Mouse (Mus musculus) MEL (cell line): ENCODE results near the gene Gm6169. TPM values are rescaled to one million over a fixed set of nuclear protein-coding genes. Genes with fewer than 3 reads are reported as not detected.

Source experiments
- DNase-seq: peaks from one replicate; pipeline ENCODE4 v3.0.0; 2011; ENCODE audit warnings: low read depth, low spot score
- H3K27ac ChIP-seq: 2 replicates; pipeline ENCODE4 v1.5.1; 2012; ENCODE audit warnings: low read depth, mild to moderate bottlenecking, control low read depth, low read length, moderate library complexity; ENCODE audit not compliant: control insufficient read depth
- H3K27me3 ChIP-seq, 2 experiments: fragments of 150-350 bp in 1 of 2; sonication (generic) in 1 of 2; 2 replicates each; pipeline ENCODE4 v1.6.1; 2012; ENCODE audit warnings: low read length in 2 of 2, mild to moderate bottlenecking in 2 of 2, improper control_type of control experiment in 1 of 2, moderate library complexity in 1 of 2; ENCODE audit not compliant: insufficient read depth in 2 of 2, control insufficient read depth in 1 of 2
- H3K36me3 ChIP-seq, 2 experiments: 2 replicates each; pipeline ENCODE4 v1.6.1; 2012 to 2014; ENCODE audit warnings: low read length in 2 of 2, improper control_type of control experiment in 1 of 2, inconsistent platforms in 1 of 2, mild to moderate bottlenecking in 1 of 2; ENCODE audit not compliant: insufficient read depth in 2 of 2, control insufficient read depth in 1 of 2
- H3K4me1 ChIP-seq, 2 experiments: fragments of 150-350 bp in 1 of 2; sonication (generic) in 1 of 2; 2 replicates each; pipeline ENCODE4 v1.6.1; 2012; ENCODE audit warnings: low read length in 2 of 2, improper control_type of control experiment in 1 of 2, mild to moderate bottlenecking in 1 of 2; ENCODE audit not compliant: insufficient read depth in 2 of 2, control insufficient read depth in 1 of 2
- H3K4me3 ChIP-seq, 2 experiments: fragments of 150-350 bp in 1 of 2; sonication (generic) in 1 of 2; 2 replicates each; pipeline ENCODE4 v1.5.1; 2012; ENCODE audit warnings: low read depth in 2 of 2, low read length in 2 of 2, mild to moderate bottlenecking in 2 of 2, moderate library complexity in 2 of 2, control low read depth in 1 of 2, improper control_type of control experiment in 1 of 2; ENCODE audit not compliant: control insufficient read depth in 1 of 2, insufficient read depth in 1 of 2
- H3K79me2 ChIP-seq: 2 replicates; pipeline ENCODE4 v1.6.1; 2012; ENCODE audit warnings: mild to moderate bottlenecking, low read length, moderate library complexity; ENCODE audit not compliant: control insufficient read depth, poor library complexity, insufficient read depth
- H3K9ac ChIP-seq: 2 replicates; pipeline ENCODE4 v1.6.1; 2012; ENCODE audit warnings: low read depth, mild to moderate bottlenecking, control low read depth, low read length, moderate library complexity; ENCODE audit not compliant: control insufficient read depth, poor library complexity, severe bottlenecking
- H3K9me3 ChIP-seq: fragments of 150-350 bp; sonication (generic); replicated peaks from 2 replicates; pipeline ENCODE4 v1.6.1; 2012; ENCODE audit warnings: mild to moderate bottlenecking, low read length, improper control_type of control experiment, moderate library complexity; ENCODE audit not compliant: insufficient read depth
- BHLHE40 ChIP-seq: IDR thresholded peaks from 2 replicates; pipeline ENCODE4 v1.6.1; 2012; ENCODE audit warnings: low read depth, mild to moderate bottlenecking, inconsistent platforms, low read length, improper control_type of control experiment, borderline replicate concordance
- CHD1 ChIP-seq: IDR thresholded peaks from 2 replicates; pipeline ENCODE4 v1.6.1; 2012; ENCODE audit warnings: low read depth, mild to moderate bottlenecking, inconsistent platforms, low read length, improper control_type of control experiment
- CHD2 ChIP-seq: IDR thresholded peaks from 2 replicates; pipeline ENCODE4 v1.6.1; 2011; ENCODE audit warnings: low read length, improper control_type of control experiment
- CTCF ChIP-seq, 3 experiments: IDR thresholded peaks in 2 of 3; conservative IDR thresholded peaks in 1 of 3; 2 replicates each; pipeline ENCODE4 v1.5.1; 2011 to 2012; ENCODE audit warnings: low read length in 3 of 3, low read depth in 2 of 3, mild to moderate bottlenecking in 2 of 3, improper control_type of control experiment in 1 of 3, inconsistent platforms in 1 of 3, mixed read lengths in 1 of 3, moderate library complexity in 1 of 3; ENCODE audit not compliant: control insufficient read depth in 1 of 3, insufficient read depth in 1 of 3, poor library complexity in 1 of 3, severe bottlenecking in 1 of 3
- E2F4 ChIP-seq: IDR thresholded peaks from 2 replicates; pipeline ENCODE4 v1.6.1; 2011; ENCODE audit warnings: low read depth, low read length, improper control_type of control experiment, borderline replicate concordance
- ELF1 ChIP-seq: IDR thresholded peaks from 2 replicates; pipeline ENCODE4 v1.6.1; 2014; ENCODE audit warnings: low read depth, mild to moderate bottlenecking, inconsistent platforms, low read length, improper control_type of control experiment, moderate library complexity
- EP300 ChIP-seq, 2 experiments: IDR thresholded peaks; 2 replicates each; pipeline ENCODE4 v1.6.1; 2011; ENCODE audit warnings: improper control_type of control experiment in 2 of 2, low read length in 2 of 2, low read depth in 1 of 2, mild to moderate bottlenecking in 1 of 2
- ETS1 ChIP-seq: IDR thresholded peaks from 2 replicates; pipeline ENCODE4 v1.6.1; 2012; ENCODE audit warnings: low read depth, mild to moderate bottlenecking, inconsistent platforms, low read length, improper control_type of control experiment, moderate library complexity
- GABPA ChIP-seq: IDR thresholded peaks from 2 replicates; pipeline ENCODE4 v1.6.1; 2012; ENCODE audit warnings: low read depth, mild to moderate bottlenecking, inconsistent platforms, low read length, improper control_type of control experiment, moderate library complexity
- GATA1 ChIP-seq: IDR thresholded peaks from 2 replicates; pipeline ENCODE4 v1.6.1; 2011; ENCODE audit warnings: low read depth, low read length, improper control_type of control experiment
- JUND ChIP-seq: IDR thresholded peaks from 2 replicates; pipeline ENCODE4 v1.6.1; 2011; ENCODE audit warnings: low read depth, mild to moderate bottlenecking, improper control_type of control experiment, low read length
- KAT2A ChIP-seq: conservative IDR thresholded peaks from 2 replicates; pipeline ENCODE4 v1.6.1; 2012; ENCODE audit warnings: low read depth, low read length, improper control_type of control experiment, inconsistent platforms
- MAZ ChIP-seq: IDR thresholded peaks from 2 replicates; pipeline ENCODE4 v1.6.1; 2012; ENCODE audit warnings: low read depth, mild to moderate bottlenecking, inconsistent platforms, low read length, improper control_type of control experiment
- MEF2A ChIP-seq: IDR thresholded peaks from 2 replicates; pipeline ENCODE4 v1.6.1; 2014; ENCODE audit warnings: low read depth, mild to moderate bottlenecking, inconsistent platforms, low read length, improper control_type of control experiment; ENCODE audit not compliant: poor library complexity, insufficient replicate concordance, severe bottlenecking; ENCODE audit errors: extremely low read depth
- MXI1 ChIP-seq: IDR thresholded peaks from 2 replicates; pipeline ENCODE4 v1.6.1; 2011; ENCODE audit warnings: mild to moderate bottlenecking, low read depth, low read length, improper control_type of control experiment
- MYB ChIP-seq: IDR thresholded peaks from 2 replicates; pipeline ENCODE4 v1.6.1; 2011; ENCODE audit warnings: mild to moderate bottlenecking, low read depth, low read length, improper control_type of control experiment
- NELFE ChIP-seq: IDR thresholded peaks from 2 replicates; pipeline ENCODE4 v1.6.1; 2011; ENCODE audit warnings: low read depth, low read length, improper control_type of control experiment
- NRF1 ChIP-seq: IDR thresholded peaks from 2 replicates; pipeline ENCODE4 v1.6.1; 2014; ENCODE audit warnings: low read depth, mild to moderate bottlenecking, inconsistent platforms, low read length, improper control_type of control experiment, moderate library complexity; ENCODE audit not compliant: poor library complexity, insufficient read depth, severe bottlenecking
- POLR2A ChIP-seq, 2 experiments: IDR thresholded peaks; 2 replicates each; pipeline ENCODE4 v1.6.1; 2011 to 2012; ENCODE audit warnings: low read length in 2 of 2, mild to moderate bottlenecking in 2 of 2, control low read depth in 1 of 2, improper control_type of control experiment in 1 of 2, low read depth in 1 of 2, moderate library complexity in 1 of 2; ENCODE audit not compliant: control insufficient read depth in 1 of 2, insufficient read depth in 1 of 2, poor library complexity in 1 of 2
- POLR2AphosphoS2 ChIP-seq: IDR thresholded peaks from 2 replicates; pipeline ENCODE4 v1.6.1; 2011; ENCODE audit warnings: low read length, improper control_type of control experiment
- POLR2AphosphoS5 ChIP-seq: IDR thresholded peaks from 2 replicates; pipeline ENCODE4 v1.6.1; 2012; ENCODE audit warnings: low read depth, borderline replicate concordance, mild to moderate bottlenecking, inconsistent platforms, low read length, moderate library complexity, mixed read lengths
- RAD21 ChIP-seq: IDR thresholded peaks from 2 replicates; pipeline ENCODE4 v1.6.1; 2011; ENCODE audit warnings: mild to moderate bottlenecking, low read depth, low read length, improper control_type of control experiment
- RCOR1 ChIP-seq: IDR thresholded peaks from 2 replicates; pipeline ENCODE4 v1.6.1; 2012; ENCODE audit warnings: low read depth, mild to moderate bottlenecking, inconsistent platforms, low read length, improper control_type of control experiment
- SIN3A ChIP-seq: IDR thresholded peaks from 2 replicates; pipeline ENCODE4 v1.6.1; 2012; ENCODE audit warnings: low read length, improper control_type of control experiment, inconsistent platforms
- SMC3 ChIP-seq: IDR thresholded peaks from 2 replicates; pipeline ENCODE4 v1.6.1; 2011; ENCODE audit warnings: low read depth, low read length, improper control_type of control experiment
- TAL1 ChIP-seq: IDR thresholded peaks from 2 replicates; pipeline ENCODE4 v1.6.1; 2012; ENCODE audit warnings: mild to moderate bottlenecking, inconsistent platforms, low read length, moderate library complexity, mixed read lengths
- TBP ChIP-seq: IDR thresholded peaks from 2 replicates; pipeline ENCODE4 v1.8.0; 2011; ENCODE audit warnings: low read depth, low read length, improper control_type of control experiment
- TCF12 ChIP-seq: IDR thresholded peaks from 2 replicates; pipeline ENCODE4 v1.6.1; 2014; ENCODE audit warnings: low read depth, mild to moderate bottlenecking, inconsistent platforms, low read length, improper control_type of control experiment, moderate library complexity
- UBTF ChIP-seq: IDR thresholded peaks from 2 replicates; pipeline ENCODE4 v1.6.1; 2012; ENCODE audit warnings: low read depth, mild to moderate bottlenecking, inconsistent platforms, low read length, improper control_type of control experiment, moderate library complexity, borderline replicate concordance; ENCODE audit not compliant: insufficient read depth
- USF1 ChIP-seq: IDR thresholded peaks from 2 replicates; pipeline ENCODE4 v1.6.1; 2014; ENCODE audit warnings: low read depth, mild to moderate bottlenecking, inconsistent platforms, low read length, improper control_type of control experiment, moderate library complexity
- USF2 ChIP-seq, 2 experiments: IDR thresholded peaks; 2 replicates each; pipeline ENCODE4 v1.6.1; 2011 to 2012; ENCODE audit warnings: improper control_type of control experiment in 2 of 2, low read length in 2 of 2, borderline replicate concordance in 1 of 2, inconsistent platforms in 1 of 2, low read depth in 1 of 2, mild to moderate bottlenecking in 1 of 2; ENCODE audit not compliant: insufficient read depth in 1 of 2
- ZKSCAN1 ChIP-seq: IDR thresholded peaks from 2 replicates; pipeline ENCODE4 v1.6.1; 2012; ENCODE audit warnings: low read depth, mild to moderate bottlenecking, inconsistent platforms, low read length, improper control_type of control experiment, moderate library complexity
- ZMIZ1 ChIP-seq: IDR thresholded peaks from 2 replicates; pipeline ENCODE4 v1.6.1; 2012; ENCODE audit warnings: low read depth, mild to moderate bottlenecking, inconsistent platforms, low read length, improper control_type of control experiment, moderate library complexity
- ZNF384 ChIP-seq: IDR thresholded peaks from 2 replicates; pipeline ENCODE4 v1.6.1; 2012; ENCODE audit warnings: low read depth, mild to moderate bottlenecking, inconsistent platforms, low read length, improper control_type of control experiment
- polyA plus RNA-seq, 2 experiments: library from polyadenylated mRNA; stranded (reverse) in 1 of 2; unstranded in 1 of 2; fragments of >175 nt in 1 of 2; fragments of >200 nt in 1 of 2; gene quantifications; 2 replicates each; pipeline versions ENCODE4 v1.2.1 to v1.2.4; 2012; ENCODE audit warnings: low replicate concordance in 2 of 2, low read depth in 1 of 2; ENCODE audit not compliant: insufficient read length in 2 of 2, insufficient read depth in 1 of 2, missing spikeins in 1 of 2
- total RNA-seq: library from RNA; depleted of rRNA; stranded (reverse); fragments of 300-350 nt; gene quantifications from 2 replicates; pipeline ENCODE4 v1.2.3, GENCODE M21; 2012

Gene Gm6169
- total and polyA plus RNA-seq, 3 experiments = 1.9 to 3.6 TPM; not detected in 1

DNA sequence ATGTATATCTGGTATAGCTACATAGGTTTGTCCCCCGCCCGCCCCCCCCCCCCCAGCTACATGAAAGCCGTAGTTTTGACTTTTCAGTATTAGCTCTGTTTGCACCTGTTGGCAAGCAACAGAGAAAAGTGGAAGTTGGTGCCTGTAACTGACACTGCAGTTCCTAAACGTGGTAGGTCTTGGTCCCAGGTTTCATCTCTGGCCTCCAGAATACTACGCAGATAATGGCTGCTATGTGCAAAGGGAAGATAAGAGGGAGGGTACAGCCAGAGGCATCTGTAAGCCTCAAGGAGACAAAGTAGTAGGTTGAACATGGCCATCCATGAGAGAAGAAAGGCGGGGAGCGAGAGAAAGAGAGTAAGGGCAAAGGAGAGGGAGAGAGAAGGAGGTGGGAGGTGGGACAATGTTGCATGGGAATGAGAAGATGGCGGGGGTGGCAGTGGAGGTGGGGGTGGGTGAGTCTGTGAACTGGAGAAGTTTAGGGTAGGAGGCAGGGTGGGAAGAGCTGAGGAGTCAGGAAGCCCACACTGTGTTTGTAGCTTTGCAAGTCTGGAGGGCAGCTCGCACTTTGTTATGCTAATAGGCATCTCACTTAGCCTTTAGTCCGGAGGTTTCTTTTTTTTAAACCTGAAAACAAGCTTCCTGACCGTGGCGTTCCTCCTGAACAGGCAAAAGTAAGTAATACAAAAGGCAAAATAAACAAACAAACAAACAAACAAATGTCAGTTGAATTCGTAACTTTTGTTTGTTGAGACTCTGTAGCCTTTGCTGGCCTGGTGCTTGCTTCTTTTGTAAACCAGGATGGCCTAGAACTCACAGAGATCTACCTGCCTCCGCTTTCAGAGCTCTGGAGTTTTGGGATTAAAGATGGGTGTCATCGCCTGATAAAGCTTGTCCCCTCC is 32.1 kb downstream of the Gm6169 start, which contains the start of gene Fam169a:
Gene Fam169a, plus strand, starts transcription at position 638 of the 902 bp plus-strand sequence.
- peaks cover 0 to 4% of the 10 kb centered on the region in 2 experiments; a peak in 1 of 4 replicates for H3K36me3 ChIP-seq
- H3K79me2 ChIP-seq = no peaks in the 10 kb centered on the region
- peaks cover 0 to 2% of the 10 kb centered on the region in 2 experiments; a peak in 1 of 4 replicates for H3K4me1 ChIP-seq
- H3K9ac ChIP-seq = no peak within 1 kb of the TSS
- H3K4me3 ChIP-seq = no peak within 1 kb of the TSS
- H3K9me3 ChIP-seq = no peaks in the 10 kb centered on the region
- no peaks in the 10 kb centered on the region for H3K27me3 ChIP-seq
- no peak within 1 kb of the TSS for H3K27ac ChIP-seq
- TF ChIP-seq BHLHE40 (no peak), UBTF (no peak), TCF12 (peak; percentile 93), SIN3A (0 out of 2 replicates have a peak, but pooled peaks have one; percentile 30), JUND (no peak), ELF1 (no peak), SMC3 (no peak), E2F4 (no peak), POLR2A (IDR thresholded peaks at IDR 0.05; ENCODE audit: control insufficient read depth in 1 of 2, insufficient read depth in 1 of 2, low read depth in 1 of 2, low read length in 2 of 2, poor library complexity in 1 of 2) (no peak), NELFE (no peak), ZKSCAN1 (no peak), USF2 (IDR thresholded peaks at IDR 0.05; ENCODE audit: borderline replicate concordance in 1 of 2, insufficient read depth in 1 of 2, low read depth in 1 of 2, low read length in 2 of 2) (no peak), POLR2AphosphoS2 (no peak), RCOR1 (peak; percentile 13; the same call in 1 of the 2 replicates), CHD1 (no peak), POLR2AphosphoS5 (no peak), MAZ (no peak), EP300 (IDR thresholded peaks at IDR 0.05; ENCODE audit: low read depth in 1 of 2, low read length in 2 of 2) (peak; percentile 86 to 93), NRF1 (no peak), MYB (peak; percentile 76), KAT2A (no peak), ZNF384 (no peak), CTCF (IDR thresholded peaks at IDR 0.05 in 2 of 3, conservative IDR thresholded peaks at IDR 0.05 in 1 of 3; ENCODE audit: control insufficient read depth in 1 of 3, insufficient read depth in 1 of 3, low read depth in 2 of 3, low read length in 3 of 3, poor library complexity in 1 of 3, severe bottlenecking in 1 of 3) (no peak), MXI1 (no peak), CHD2 (no peak), MEF2A (no peak), TBP (no peak), GABPA (no peak), USF1 (no peak), TAL1 (peak; percentile 78), RAD21 (no peak), ZMIZ1 (no peak), GATA1 (peak; percentile 92), ETS1 (peak; percentile 73)
- DNase-seq = peak; percentile 84
